In the genomic region with DNA sequence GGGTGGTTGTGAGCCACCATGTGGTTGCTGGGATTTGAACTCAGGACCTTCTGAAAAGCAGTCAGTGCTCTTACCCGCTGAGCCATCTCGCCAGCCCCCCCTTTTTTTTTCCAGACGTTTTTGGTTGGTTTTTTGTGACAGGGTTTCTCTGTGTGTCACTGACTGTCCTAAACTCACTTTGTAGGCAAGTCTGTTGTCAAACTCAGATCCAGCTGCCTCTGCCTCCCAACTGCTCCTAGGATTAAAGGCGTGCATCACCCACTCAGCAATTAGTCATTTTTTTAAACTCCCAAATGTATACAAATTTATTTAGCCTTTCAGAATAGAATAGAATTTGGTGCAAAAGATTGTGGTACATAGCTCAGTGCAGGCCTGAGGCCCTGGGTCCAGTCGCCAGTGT, we compare ENCODE assay signal across 18 mouse cellular contexts.
"Had no signal": no experiment of that assay in that cellular context is flagged by ENCODE, and none has a peak within 500 bp of the region (broad histone marks: within the 10 kb centered on the region; RNA-seq: fewer than 3 reads in every experiment).

No protein-coding gene starts in this region.

- H3K27ac ChIP-seq: kidney, postnatal 0 days; limb, embryonic 12.5 days; limb, embryonic 15.5 days; liver, embryonic 14.5 days; macrophage; midbrain, embryonic 12.5 days; midbrain, embryonic 15.5 days; neural tube, embryonic 12.5 days; neural tube, embryonic 15.5 days; stomach, postnatal 0 days had no signal

- H3K4me3 ChIP-seq: limb, embryonic 12.5 days; limb, embryonic 15.5 days; midbrain, embryonic 12.5 days; midbrain, embryonic 15.5 days; neural tube, embryonic 12.5 days; neural tube, embryonic 15.5 days had no signal

- DNase-seq: kidney, adult 18-20 months; kidney, postnatal 25 days; left cerebral cortex, postnatal 4 days; liver, postnatal 0 days; lung, embryonic 14.5 days; thymus, adult 2 months; thymus, postnatal 14 days; thymus, postnatal 4 days had no signal
